Mouse (Mus musculus) heart, postnatal 10 days (tissue): ENCODE measurements around the gene Slc29a3. TPM values are rescaled to one million over a fixed set of nuclear protein-coding genes. Genes with fewer than 3 reads are reported as not detected.
A peak's percentile ranks its signal among the peaks of the same experiment; 100 is the strongest.

Source experiments
- DNase-seq, 2 experiments: peaks; one replicate each; pipeline ENCODE4 v3.0.0; 2021
- intact Hi-C: fragments of 180-260 bp; cut with DNase I; formaldehyde crosslinking; loops from one replicate; pipeline ENCODE4 v1.15.1; 2025
- total RNA-seq, 2 experiments: library from RNA; stranded (reverse); gene quantifications; 2 replicates each; pipeline ENCODE4 v1.2.3; 2021

Gene Slc29a3
- total RNA-seq = 1 to 10 TPM; 6.8 to 7.7 TPM

DNA sequence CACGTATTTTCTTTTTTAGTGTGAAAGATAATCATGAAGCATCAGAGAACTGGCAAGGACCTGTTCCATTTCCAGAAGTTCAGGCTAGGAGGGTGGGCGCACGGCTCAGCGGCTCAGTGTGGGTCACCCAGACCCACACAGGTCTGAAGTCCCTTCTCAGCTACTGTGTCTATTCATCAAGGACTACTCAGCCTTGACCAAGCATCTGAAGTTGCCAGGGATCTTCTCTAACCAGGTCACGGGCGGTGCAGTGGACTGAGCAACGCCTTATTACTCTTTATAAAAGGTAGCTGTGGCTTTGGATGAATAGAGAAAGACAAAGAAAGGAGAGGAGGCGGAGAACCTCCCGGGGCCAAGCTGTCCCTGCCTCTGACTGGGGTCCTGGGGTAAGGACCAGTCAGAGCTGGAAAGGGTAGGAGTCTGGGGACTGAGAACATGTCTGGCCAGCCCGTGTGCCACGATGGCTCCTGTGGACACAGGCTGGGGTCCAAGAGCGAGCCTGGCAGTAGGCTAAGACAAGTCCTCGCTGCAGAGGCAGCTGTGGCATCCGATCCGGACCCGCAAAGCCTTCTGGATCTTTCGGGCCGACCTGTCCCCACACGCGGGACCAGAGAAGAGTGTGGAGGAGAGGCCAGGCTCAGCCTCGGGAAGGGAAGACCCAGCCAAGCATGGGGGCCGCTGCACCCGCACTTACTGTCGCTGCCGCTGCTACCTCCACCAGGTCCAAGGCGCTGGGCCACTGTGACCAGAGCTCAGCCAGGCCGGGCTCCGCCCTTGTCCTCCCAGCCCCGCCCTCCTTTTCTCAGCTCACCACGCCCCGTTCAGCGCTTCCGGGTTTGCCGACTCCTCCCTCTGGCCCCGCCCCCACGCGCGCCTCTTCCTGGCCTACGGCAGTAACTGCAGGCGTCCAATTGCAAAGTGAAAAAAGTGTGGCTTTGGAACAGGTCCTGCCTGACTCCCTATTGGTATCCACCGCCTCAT lies at the start of gene Slc29a3:
Gene Slc29a3 (minus strand): TSS at position 755 of the 981 bp plus-strand sequence.
- DNase-seq = peak; percentile 97 to 99
- intact Hi-C loops = no loop called here

DNA sequence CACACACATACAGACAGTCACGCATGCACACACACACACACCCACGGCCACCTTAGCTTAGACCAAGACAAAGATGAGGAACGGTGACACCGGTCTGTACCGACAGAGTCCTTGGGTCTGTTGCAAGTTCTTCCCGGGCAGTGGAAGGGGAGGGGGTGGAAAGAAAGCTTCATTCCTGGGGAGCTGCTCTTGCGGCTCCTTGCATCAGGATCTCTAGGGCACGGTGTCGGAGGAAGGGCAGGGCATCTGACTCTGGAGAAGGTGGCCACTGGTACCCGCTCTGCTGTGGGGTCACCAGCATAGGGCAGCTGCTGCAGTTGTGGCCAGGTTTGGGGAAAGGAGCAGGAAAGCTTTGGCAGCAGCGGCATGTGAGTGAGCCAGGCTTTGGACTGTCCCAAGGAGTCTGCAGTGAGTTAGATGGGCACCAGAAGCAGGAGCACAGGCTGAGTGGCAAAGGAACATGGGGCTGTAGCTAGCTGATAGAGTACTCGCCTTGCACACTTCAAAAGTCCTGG lies 49.4 kb upstream of the Slc29a3 start:
- DNase-seq = no peak
- intact Hi-C loops = no loop called here

DNA sequence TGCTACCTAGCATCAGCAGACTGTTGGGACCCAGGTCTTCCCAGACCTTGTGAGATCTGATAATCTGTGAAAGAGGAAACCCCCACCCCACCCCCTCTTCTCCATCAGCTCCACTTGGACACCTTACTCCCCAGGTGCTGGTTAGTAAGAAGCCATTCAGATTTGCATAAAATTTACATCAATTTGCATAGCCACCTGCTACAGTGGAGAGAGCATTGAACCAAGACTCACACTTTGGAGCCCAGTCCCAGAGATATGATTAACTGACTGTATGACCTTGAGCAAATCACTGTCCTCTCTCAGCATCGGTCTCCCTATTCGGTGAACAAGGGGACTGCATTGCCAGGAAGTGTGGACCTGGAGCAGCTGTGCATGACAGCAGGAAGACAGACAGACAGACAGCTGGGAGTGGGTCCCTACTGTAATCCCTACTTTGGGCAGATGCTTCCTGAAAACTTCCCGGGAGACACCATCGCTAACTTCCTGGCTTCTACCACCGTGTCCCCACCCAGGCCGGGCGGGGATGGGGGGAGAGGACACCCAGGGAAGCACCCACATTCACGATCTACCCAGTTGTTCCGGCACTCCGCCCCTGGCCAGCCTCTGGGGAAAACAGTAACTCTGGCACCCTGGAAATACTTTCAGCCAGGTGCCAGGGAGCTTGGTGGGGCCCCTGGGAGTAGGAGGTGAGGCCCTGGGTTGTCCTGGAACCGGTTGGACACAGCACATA lies 48.7 kb upstream of the Slc29a3 start:
- intact Hi-C loops = no loop called here
- no peak for DNase-seq

DNA sequence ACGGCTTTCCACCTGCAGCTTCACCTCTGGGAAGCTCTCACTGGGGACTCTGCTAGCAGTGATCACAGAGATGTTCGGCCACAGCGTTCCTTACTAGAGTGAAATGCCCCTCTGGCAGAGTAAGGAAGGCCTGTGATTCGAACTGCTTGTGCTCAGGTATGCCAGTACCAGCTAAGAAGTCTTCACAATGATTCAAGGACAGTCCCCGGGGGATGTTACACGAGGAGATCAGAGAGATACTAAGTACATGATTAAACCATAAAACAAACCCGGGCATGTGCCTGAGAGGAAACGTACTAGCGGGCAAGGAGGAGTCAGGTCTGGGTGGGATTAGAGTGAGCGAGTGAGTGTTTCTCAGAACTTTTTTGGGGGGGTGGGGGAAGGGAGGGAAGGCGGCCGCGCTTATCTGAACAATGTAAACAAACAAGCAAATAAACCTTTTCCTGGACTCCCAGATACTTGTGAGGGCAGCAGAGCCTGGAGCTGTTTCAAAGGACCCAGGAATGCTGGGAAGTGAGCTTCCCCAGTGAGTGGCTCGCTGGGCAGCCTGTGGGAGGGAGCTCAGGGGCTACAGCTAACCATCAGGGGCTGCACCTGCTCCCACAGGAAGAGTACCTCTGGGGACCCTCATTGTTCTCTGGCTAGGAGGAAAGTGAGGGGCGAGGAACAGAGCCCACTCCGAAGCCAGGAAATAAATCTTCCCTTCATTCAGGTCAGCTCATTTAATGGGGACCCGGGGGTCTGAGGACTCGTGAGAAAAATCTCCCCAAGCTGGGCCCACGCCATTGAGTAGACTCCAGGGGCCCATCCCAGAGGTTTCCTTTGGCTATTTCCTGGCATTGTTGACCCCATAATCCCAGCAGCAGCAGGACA lies 47.9 kb upstream of the Slc29a3 start:
- DNase-seq = no peak
- intact Hi-C loops = no loop called here

DNA sequence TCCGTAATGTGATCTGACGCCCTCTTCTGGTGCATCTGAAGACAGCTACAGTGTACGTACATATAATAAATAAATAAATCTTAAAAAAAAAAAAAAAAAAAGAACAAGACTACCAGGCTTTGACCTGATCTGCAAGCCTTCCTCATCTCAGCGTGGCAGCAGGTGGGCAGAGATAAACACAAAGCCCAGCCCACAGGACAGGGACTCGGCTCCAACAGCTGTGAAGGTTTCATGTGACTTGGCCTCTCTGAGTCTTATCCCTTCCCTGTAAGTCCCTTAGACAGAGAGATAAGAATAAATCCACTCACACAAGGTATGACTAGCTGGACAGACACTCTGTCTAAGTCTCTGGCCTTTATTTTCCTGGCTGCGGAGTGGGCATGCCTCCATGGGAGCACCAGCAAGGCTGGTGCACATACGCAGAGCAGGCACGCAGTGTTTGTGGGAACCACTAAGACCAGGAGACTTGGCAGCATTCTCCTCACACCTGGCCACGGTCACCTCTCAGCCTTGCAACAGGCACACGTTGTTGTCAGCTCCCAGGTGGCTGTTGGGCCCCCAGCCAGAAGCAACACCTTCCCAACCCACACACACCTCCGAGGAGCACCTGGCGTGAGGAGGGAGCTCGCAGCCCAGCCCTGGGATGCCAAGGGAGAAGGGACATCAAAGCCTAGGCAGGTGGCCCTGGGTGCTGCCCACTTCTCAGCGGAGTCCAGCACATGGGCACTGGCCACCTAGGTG lies 45.3 kb upstream of the Slc29a3 start:
- intact Hi-C loops = no loop called here
- no peak for DNase-seq

DNA sequence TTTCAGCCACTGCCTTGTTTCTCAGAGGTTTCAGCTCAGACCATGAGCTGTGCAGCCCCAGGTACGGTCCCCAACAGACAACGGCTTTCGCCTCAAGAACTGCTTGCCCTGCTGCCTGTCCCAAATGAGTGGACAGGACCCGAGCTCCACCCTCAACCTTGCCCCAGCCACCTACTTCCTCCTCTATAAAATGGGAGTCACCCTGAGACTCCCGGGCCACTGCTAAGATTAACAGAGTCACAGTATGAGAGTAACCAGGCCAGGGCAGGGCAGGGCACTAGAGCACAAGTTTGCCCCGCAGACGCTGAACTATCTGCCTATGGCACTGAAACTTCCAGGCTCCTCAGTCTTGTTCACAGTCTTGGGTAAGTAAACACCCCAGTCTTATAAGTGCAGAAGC lies 43.9 kb upstream of the Slc29a3 start:
- intact Hi-C loops = no loop called here
- DNase-seq = no peak

DNA sequence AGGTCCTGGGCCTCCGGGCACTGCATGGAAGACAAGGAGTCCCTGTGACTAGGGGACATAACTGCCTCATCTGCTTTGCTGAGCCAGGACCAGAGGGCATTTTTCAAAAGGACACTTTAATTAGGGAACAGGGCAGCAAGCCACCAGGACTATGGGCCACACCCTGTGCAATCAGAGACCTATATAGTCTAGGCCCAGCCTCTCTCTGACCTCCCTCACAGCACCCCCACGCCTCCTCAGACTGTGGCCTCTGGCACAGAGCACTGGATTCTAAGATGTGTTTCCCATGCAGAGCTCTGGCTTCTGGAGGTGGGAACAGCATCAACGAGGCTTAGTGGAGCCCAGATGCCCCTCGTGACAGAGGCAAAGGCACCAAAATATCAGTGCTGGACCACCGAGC lies 43.4 kb upstream of the Slc29a3 start:
- no peak for DNase-seq
- intact Hi-C loops = no loop called here

DNA sequence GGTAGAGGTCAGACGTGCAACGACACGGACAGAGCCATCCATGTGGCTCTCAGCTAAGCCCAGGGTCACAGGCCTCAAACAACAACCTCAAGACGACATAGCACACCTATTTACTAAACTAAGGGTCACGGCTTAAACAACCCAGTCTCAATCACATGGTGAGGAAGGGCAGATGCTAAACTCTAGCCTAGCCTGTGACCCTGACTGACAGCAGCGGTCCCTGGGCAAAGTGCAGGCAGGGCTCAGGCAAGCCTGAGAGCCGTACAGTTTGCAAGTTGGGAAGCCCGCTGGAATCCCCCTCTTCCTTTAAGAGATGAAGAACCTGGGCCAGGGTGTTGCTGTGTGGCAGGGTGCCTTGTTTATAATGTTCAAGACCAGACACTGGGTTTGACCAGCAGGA lies 42.2 kb upstream of the Slc29a3 start:
- DNase-seq = no peak
- intact Hi-C loops = no loop called here

DNA sequence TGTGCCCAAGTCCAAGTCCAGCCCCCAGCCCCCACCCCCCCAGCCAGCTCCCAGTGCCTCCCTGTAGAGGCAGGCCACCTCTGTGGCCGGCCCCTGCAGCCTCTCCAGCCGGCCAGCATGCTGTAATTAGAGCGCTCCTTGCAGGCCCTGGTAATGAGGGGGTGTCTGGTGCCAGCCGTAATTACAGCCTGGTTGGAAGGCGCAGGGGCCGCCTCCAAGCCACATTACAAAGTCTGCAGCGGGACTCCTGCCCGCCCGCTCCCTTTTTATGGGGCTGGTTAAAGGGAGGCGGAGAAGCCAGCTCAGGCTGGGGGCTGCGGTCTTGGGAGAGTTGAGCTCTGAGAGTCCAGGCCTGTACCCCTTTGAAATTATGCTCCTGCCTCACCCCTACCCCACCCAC lies 41.8 kb upstream of the Slc29a3 start:
- DNase-seq = no peak
- intact Hi-C loops = no loop called here

DNA sequence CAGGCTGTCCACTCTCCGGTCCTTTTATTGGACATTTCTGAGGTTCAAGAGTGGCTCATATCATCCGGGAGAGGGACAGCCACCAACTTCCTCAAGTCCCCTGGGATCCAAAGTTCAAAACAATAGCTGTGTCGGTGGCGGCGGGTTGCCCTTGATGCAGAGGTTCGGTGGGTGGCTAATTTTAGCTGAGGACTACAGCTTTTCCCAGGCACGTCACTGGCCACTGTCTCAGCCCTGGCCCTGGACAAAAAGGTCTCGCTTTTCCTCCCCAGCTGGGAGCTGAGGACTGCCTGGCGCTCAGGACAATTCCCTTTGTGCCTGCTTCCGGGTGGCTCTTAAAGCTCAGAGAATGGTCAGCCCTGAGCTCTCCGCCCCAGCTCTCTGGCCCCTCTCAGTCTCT lies 40.2 kb upstream of the Slc29a3 start:
- intact Hi-C loops = no loop called here
- peak; percentile 71 to 73 for DNase-seq

DNA sequence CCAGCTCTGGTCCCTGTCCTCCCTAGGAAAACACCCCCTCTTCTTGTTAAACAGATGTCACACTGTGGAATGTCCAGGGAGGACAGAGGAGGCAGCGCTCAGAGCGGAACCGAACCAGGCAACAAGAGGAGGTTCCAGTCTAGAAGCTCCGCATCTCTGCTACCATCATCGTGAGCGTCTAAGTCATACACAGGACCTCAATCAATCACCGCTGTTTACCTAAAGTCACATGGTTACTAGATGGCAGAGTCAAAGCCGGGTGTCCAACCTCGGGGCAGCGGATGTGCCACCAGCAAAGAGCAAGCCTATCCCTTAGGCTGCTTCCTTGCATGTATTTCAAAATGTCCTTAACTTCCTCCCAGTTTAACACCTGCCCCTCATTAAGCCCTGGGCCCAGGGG lies 39.8 kb upstream of the Slc29a3 start:
- no peak for DNase-seq
- intact Hi-C loops = no loop called here

DNA sequence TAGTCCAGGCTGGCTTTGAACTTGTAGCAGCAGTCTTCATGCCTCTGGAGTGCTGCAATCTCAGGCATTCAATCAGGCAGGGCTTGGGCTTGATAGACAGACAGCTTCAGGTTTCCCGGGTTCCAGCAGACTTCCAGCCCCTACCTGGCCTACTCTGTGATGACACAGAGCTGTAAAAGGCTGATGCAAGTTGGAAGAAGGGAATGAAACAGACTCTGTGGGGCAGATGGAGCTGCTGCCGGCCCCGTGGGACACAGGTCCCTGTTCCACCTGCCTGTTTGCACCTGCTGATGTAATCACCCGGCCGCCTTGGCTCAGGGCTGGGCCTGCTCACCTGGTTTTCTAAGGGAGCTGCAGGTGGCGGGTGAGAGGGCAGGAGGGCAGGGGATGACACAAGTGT lies 38.3 kb upstream of the Slc29a3 start:
- DNase-seq = no peak
- intact Hi-C loops = no loop called here

DNA sequence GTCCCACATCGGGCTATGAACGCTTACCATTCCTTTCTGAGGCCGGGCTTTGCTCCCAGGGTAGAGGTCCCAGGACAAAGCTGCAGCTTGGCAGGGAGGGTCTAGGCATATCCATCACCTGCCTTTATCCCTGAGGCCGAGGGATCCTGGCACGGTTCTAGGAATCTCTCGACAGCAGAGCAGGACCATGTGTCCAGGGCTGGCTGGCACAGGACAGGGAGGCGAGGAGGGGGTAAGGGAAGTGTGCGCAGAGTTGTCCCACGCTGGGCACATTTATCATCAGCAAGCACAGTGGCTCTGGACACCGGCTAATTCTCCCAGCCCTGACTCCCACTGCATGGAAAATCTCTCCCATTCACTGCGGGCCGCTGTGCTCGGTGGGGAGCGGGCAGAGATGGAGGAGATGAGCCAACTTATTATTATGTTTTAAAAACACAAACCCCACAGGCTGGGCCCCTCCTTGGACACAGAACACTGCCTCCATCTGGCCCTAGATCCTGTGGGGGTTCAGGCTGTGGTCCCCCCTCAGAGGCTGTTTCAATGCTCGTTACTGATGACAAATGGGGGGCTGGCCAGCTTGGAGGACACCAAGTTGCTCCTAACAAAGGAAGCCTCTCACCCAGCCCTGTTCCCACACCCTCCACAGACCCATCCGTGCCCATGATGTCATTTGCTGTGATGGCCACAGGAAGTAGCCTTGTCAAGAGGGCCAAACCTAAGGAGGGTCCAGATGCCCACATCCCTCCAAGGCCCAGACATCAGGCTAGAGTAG lies 34.9 kb upstream of the Slc29a3 start:
- intact Hi-C loops = no loop called here
- no peak for DNase-seq

DNA sequence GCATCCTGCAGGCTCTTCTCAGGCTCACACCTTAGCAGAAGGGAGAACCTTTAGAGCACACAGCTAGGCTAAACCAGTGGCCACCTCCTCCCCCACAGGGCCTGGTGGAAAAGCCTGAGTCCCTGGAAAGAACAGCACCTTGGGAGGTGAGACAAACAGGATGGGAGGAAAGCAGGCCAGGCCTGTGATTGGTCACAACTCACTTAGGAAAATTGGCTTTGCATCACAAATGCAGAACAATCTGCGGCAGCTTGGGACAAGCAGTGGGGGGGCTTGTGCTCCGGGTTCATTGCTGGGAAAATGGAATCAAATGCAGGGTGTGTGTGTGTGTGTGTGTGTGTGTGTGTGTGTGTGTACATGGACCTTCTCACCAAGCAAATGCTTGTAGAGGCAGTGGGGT lies 31.0 kb upstream of the Slc29a3 start:
- DNase-seq = no peak
- intact Hi-C loops = no loop called here

DNA sequence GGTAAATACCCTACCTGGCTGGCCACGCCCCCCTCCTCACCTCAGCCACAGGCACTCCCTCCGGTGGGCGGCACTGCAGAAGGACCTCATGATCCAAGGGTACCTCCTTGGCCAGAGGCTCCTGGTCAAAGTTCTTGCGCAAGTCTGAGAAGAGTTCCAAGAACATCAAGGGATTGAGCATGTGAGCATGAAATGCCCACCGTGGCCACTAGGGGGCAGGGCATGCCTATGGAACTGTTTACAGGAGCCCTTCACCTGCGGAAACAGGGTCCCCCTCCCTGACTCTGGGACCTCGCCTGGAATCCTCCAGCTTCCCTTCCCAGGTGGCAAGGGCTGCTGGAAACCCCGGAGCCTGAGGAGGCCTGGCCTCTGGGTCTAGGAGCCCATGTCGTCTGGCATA lies 27.0 kb upstream of the Slc29a3 start:
- DNase-seq = peak; percentile 78 to 84
- intact Hi-C loops = loop anchor here (1.0 to 2.0 kb wide), 3 partner anchors 56 to 273 kb away; no protein-coding TSS in a partner anchor

DNA sequence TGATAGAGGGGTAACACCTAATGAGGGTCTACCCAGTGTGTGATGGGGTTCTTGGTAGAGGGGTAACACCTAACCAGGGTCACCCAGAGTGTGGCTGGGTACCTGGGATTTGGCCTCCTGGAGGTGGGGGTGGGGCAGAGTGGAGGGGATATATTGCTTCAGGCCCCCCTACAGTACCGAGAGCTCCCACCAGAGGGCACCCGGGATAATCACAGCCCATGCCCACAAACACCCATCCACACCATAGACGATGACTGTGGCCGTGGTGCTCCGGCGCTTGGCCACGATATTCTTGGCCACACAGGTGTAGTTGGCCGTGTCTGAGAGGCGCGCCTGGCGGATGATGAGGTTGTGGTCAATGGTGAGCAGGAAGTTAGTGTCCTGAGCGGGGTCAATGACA lies 25.9 kb upstream of the Slc29a3 start:
- intact Hi-C loops = loop anchor here (1.0 to 2.0 kb wide), 3 partner anchors 53 to 290 kb away; partner anchors contain the start of gene Unc5b
- DNase-seq = peak; percentile 41 to 67

DNA sequence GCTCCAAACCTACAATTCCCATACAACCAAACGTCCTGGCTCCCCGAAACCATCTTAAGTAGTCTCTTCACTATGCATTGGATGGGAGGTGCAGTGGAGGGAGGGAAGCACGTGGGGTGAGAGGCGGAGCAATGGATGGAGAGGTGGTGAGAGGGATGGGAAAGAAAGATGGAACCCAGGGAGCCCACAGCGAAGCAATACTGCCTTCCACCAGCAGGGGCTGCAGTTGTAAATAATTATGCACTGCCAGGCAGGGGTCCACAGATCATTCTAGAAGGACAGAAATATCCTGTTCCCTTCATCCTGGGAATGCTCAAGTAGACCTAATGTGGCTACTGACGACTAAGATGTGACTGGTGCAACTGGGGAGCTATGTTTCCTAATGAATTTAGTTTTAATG lies 22.9 kb upstream of the Slc29a3 start:
- intact Hi-C loops = no loop called here
- peak in 1 of 2 experiments; percentile 38 for DNase-seq

DNA sequence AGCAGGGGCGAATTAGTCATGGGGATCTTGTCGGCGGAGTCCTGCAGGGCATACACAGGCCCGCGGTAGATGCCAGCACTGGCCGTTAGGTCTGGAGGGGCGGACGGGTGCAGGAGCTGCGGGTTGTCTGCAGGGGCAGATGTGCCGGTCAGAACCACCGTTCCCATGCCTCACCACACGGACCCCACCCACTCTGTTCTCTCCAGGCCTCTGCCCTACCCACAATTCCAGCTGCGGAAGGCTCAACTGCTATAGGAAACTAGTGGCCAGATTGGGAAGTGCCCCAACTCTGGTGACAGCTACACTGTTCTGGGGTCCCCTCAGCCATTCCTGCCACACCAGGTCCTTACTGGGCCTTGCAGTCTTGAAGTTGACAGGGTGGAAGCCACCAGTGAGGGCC lies 22.0 kb upstream of the Slc29a3 start:
- DNase-seq = no peak
- intact Hi-C loops = no loop called here

DNA sequence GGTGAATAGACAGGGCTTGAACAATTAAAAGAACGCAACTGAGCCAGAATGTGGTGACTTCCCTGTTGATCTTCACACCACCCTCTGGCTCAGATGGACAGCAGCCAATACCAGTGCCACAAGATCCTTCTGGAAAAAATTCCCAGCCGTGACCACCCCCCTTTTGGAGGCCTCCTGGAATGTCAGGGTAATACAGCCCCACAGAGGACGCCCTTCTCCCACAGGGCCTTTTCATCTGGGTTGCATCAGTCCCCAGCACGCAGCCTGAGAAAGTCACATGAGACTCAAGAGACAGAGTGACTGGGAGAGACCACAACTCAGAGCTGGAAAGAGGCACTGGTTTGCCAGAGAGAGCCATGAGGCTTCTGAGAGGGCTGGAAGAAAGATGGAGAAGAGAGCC lies 18.3 kb upstream of the Slc29a3 start:
- DNase-seq = no peak
- intact Hi-C loops = no loop called here
